8 mouse cellular contexts compared by ENCODE assay signal in the genomic region with DNA sequence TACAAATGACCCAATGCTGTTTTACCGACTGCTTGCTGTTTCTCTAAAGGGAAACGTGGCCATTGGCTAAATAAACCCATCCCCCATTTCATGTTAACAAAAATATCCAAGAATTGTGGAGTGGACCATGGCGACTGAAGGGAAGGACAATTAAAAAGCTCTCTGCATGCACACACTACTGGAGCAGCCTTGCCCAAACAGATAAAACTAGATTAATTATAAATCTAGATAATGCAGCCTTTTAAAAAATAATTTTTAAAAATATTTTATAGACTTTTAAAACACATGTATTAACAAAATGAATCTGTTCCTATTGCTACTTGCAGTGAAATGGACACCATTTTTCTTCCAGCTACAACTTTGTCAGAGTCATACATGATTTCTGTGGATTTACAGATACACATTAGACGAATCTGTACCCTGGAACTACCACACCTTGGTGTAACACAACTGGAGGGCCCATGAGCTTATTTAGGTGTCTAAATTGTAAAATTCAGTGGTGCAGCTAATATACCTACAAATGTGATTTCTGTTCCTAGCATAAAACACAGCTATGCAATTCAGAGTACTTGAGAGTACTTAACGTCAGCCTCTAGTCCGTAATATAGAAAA. TPM values are rescaled to one million over a fixed set of nuclear protein-coding genes. Genes with fewer than 3 reads are reported as not detected.
DNase-seq lines count a peak whose midpoint lies in the region; ATAC-seq and TF ChIP-seq lines count a peak whose summit lies in the region.

No protein-coding gene starts in this region.

- no peak overlapping the region for H3K4me2 ChIP-seq in CH12.LX (ENCODE audit: insufficient read depth, low read depth, poor library complexity, severe bottlenecking)
- H3K4me2 ChIP-seq in forebrain, embryonic 15.5 days (replicated peaks) = peak overlapping the region; percentile 65
- H3K4me2 ChIP-seq in liver, embryonic 16.5 days (ENCODE audit: low read depth, low read length) = peak overlapping the region; percentile 78

- peak overlapping the region; percentile 88; the same call in 1 of the 2 replicates for H3K4me3 ChIP-seq in heart, adult 2 months
- H3K4me3 ChIP-seq in CH12.LX (replicated peaks in 1 of 3; ENCODE audit: low read depth in 2 of 3, low read length in 2 of 3, poor library complexity in 1 of 3) = no peak overlapping the region
- peak overlapping the region; percentile 75 for H3K4me3 ChIP-seq in forebrain, embryonic 15.5 days
- peak overlapping the region; percentile 91 for H3K4me3 ChIP-seq in liver, embryonic 16.5 days (ENCODE audit: low read depth, low read length)

- no peak for TF ChIP-seq RAD21 in CH12.LX (IDR thresholded peaks at IDR 0.05; ENCODE audit: low read depth, low read length)

- no peak for TF ChIP-seq EP300 in heart, adult 2 months (IDR thresholded peaks at IDR 0.05; ENCODE audit: insufficient read depth, low read depth, low read length)
- TF ChIP-seq EP300 in CH12.LX (IDR thresholded peaks at IDR 0.05; ENCODE audit: low read length) = no peak

- no peak for TF ChIP-seq CTCF in heart, adult 2 months (IDR thresholded peaks at IDR 0.05)
- TF ChIP-seq CTCF in CH12.LX (conservative IDR thresholded peaks at IDR 0.05 in 1 of 2, IDR thresholded peaks at IDR 0.05 in 1 of 2; ENCODE audit: low read depth in 2 of 2, low read length in 2 of 2) = no peak

- H3K36me3 ChIP-seq in heart, adult 2 months (ENCODE audit: control insufficient read depth, insufficient read depth, low read length) = peaks cover 2% of the 10 kb centered on the region; the same call in 1 of the 2 replicates
- H3K36me3 ChIP-seq in CH12.LX (replicated peaks in 1 of 2; ENCODE audit: control insufficient read depth in 1 of 2, insufficient read depth in 1 of 2, low read length in 1 of 2) = peaks cover 2 to 4% of the 10 kb centered on the region in 2 experiments
- H3K36me3 ChIP-seq in forebrain, embryonic 15.5 days = no peaks in the 10 kb centered on the region
- H3K36me3 ChIP-seq in liver, embryonic 16.5 days (ENCODE audit: control insufficient read depth, insufficient read depth) = no peaks in the 10 kb centered on the region

- dilution Hi-C loops in CH12.LX (cut with MboI; ENCODE audit: extremely low pct_ligation_motif_present, extremely low pct_unique_long_range_greater_than_20kb, low sequenced_read_pairs) = no loop called here

- TF ChIP-seq POLR2A in heart, adult 2 months (IDR thresholded peaks at IDR 0.05; ENCODE audit: insufficient read depth, low read depth, low read length) = no peak
- TF ChIP-seq POLR2A in CH12.LX (IDR thresholded peaks at IDR 0.05; ENCODE audit: low read depth, low read length) = no peak

- DNase-seq in heart, adult 2 months = no peak
- no peak for DNase-seq in heart, adult 11 months
- DNase-seq in CH12.LX (ENCODE audit: extremely low read depth) = no peak
- no peak for DNase-seq in thymus, postnatal 14 days
- no peak for DNase-seq in layer of hippocampus, postnatal 36 days
- no peak for DNase-seq in frontal cortex, postnatal 14 days (ENCODE audit: low spot score in 2 of 2)

- intact Hi-C loops in heart, adult 2 months (cut with DNase I) = loop anchor here (10.0 kb wide), 2 partner anchors 230 to 1800 kb away; partner anchors contain the start of gene Crls1

- H3K27me3 ChIP-seq in heart, adult 2 months (ENCODE audit: control insufficient read depth, insufficient read depth, low read length) = no peaks in the 10 kb centered on the region
- no peaks in the 10 kb centered on the region for H3K27me3 ChIP-seq in CH12.LX (replicated peaks)
- no peaks in the 10 kb centered on the region for H3K27me3 ChIP-seq in forebrain, embryonic 15.5 days
- H3K27me3 ChIP-seq in liver, embryonic 16.5 days (ENCODE audit: control insufficient read depth, insufficient read depth, low read depth, low read length) = no peaks in the 10 kb centered on the region

- no peak; the same call in 1 of the 2 replicates for ATAC-seq in forebrain, embryonic 15.5 days (replicated peaks)
- ATAC-seq in liver, embryonic 16.5 days (ENCODE audit: low read depth) = no peak

- H3K4me1 ChIP-seq in heart, adult 2 months (ENCODE audit: control insufficient read depth, insufficient read depth, low read length) = no peaks in the 10 kb centered on the region; the same call in none of the 2 replicates
- peaks cover 2 to 24% of the 10 kb centered on the region in 2 experiments for H3K4me1 ChIP-seq in CH12.LX (ENCODE audit: control insufficient read depth in 1 of 2, insufficient read depth in 2 of 2)
- peaks cover 43% of the 10 kb centered on the region for H3K4me1 ChIP-seq in forebrain, embryonic 15.5 days
- H3K4me1 ChIP-seq in liver, embryonic 16.5 days (ENCODE audit: control insufficient read depth, low read depth, low read length) = peaks cover 19% of the 10 kb centered on the region

- H3K9me3 ChIP-seq in CH12.LX (replicated peaks; ENCODE audit: low read length) = no peaks in the 10 kb centered on the region
- H3K9me3 ChIP-seq in forebrain, embryonic 15.5 days = no peaks in the 10 kb centered on the region
- H3K9me3 ChIP-seq in liver, embryonic 16.5 days (replicated peaks; ENCODE audit: control insufficient read depth, low read length) = no peaks in the 10 kb centered on the region

- 46% methylated on average over 6 of the region's 6 CpGs for WGBS in heart, adult 2 months
- WGBS in forebrain, embryonic 15.5 days = 21% methylated on average over 6 of the region's 6 CpGs
- 35% methylated on average over 6 of the region's 6 CpGs for WGBS in liver, embryonic 16.5 days (ENCODE audit: insufficient replicate concordance)

- in situ Hi-C loops in CH12.LX (cut with MboI; ENCODE audit: low pct_ligation_motif_present, low pct_unique_long_range_greater_than_20kb, low sequenced_read_pairs) = no loop called here

- H3K79me2 ChIP-seq in heart, adult 2 months (replicated peaks; ENCODE audit: control insufficient read depth, insufficient read depth, low read length) = peaks cover 1% of the 10 kb centered on the region; the same call in 1 of the 2 replicates
- H3K79me2 ChIP-seq in CH12.LX (replicated peaks; ENCODE audit: control insufficient read depth, extremely low read depth, insufficient read depth, poor library complexity, severe bottlenecking) = peaks cover 3% of the 10 kb centered on the region

- H3K9ac ChIP-seq in heart, adult 2 months (ENCODE audit: low read depth, low read length) = no peak overlapping the region
- H3K9ac ChIP-seq in CH12.LX (ENCODE audit: insufficient read depth, low read depth) = no peak overlapping the region
- no peak overlapping the region for H3K9ac ChIP-seq in forebrain, embryonic 15.5 days (replicated peaks)
- H3K9ac ChIP-seq in liver, embryonic 16.5 days (ENCODE audit: low read depth, low read length) = no peak overlapping the region

- H3K27ac ChIP-seq in heart, adult 2 months = peak overlapping the region; percentile 29; the same call in 1 of the 2 replicates
- no peak overlapping the region for H3K27ac ChIP-seq in CH12.LX (ENCODE audit: insufficient read depth, low read depth)
- H3K27ac ChIP-seq in forebrain, embryonic 15.5 days (replicated peaks) = peak overlapping the region; percentile 98
- no peak overlapping the region for H3K27ac ChIP-seq in liver, embryonic 16.5 days (ENCODE audit: low read length)

TF ChIP-seq in CH12.LX, 34 proteins besides CTCF, POLR2A, EP300 and RAD21:
- TF ChIP-seq ZNF384 (IDR thresholded peaks at IDR 0.05; ENCODE audit: low read depth, low read length) (no peak), CHD1 (IDR thresholded peaks at IDR 0.05; ENCODE audit: low read depth, low read length) (no peak), SIN3A (IDR thresholded peaks at IDR 0.05; ENCODE audit: low read length) (no peak), MEF2A (IDR thresholded peaks at IDR 0.05; ENCODE audit: borderline replicate concordance, low read depth, low read length) (peak; percentile 84), MYC (IDR thresholded peaks at IDR 0.05; ENCODE audit: low read depth, low read length) (0 out of 2 replicates have a peak, but pooled peaks have one; percentile 17)
TF ChIP-seq in CH12.LX: peak in this region for 2.

RNA-seq across cellular contexts. Expression of gene Tmx4, which starts 0.5 kb away (rescaled TPM):
- total RNA-seq in heart, adult 2 months (2021) = 10 to 100 TPM; 48.1 to 53.1 TPM
- polyA plus RNA-seq in heart, adult 2 months (2012; rRNA removed) = 13.7 and 24.2 TPM in 2 replicates
- total RNA-seq in CH12.LX (2012; rRNA removed) (5.6 and 5.8 TPM in 2 replicates), CH12.LX (2014; rRNA removed) (10.4 and 12.5 TPM in 2 replicates)
- polyA plus RNA-seq in CH12.LX (2012; ENCODE audit: insufficient read length, low read depth) = 9.7 and 9.9 TPM in 2 replicates
- polyA plus RNA-seq in forebrain, embryonic 15.5 days (2015; fragmentation: Nextera tagmentation; extraction: Ambion mirVana) = 72.9 and 80.6 TPM in 2 replicates
- polyA plus RNA-seq in liver, embryonic 16.5 days (2015; fragmentation: Nextera tagmentation; extraction: Ambion mirVana) = 10.4 and 12.0 TPM in 2 replicates
- 100 to 1,000 TPM; 156 to 164 TPM for total RNA-seq in layer of hippocampus, postnatal 36 days (2021)

Comparison
In these comparisons a context has a peak if more than half of its experiments do, and no peak if none do; other contexts are left out.
1. H3K27ac ChIP-seq: peak in heart, adult 2 months (single experiment) and forebrain, embryonic 15.5 days (single experiment); none in CH12.LX (single experiment) and liver, embryonic 16.5 days (single experiment).
2. H3K4me3 ChIP-seq: peak in heart, adult 2 months (single experiment), forebrain, embryonic 15.5 days (single experiment) and liver, embryonic 16.5 days (single experiment); none in CH12.LX (0 of 3).